Mouse (Mus musculus) cerebellum, adult 11-12 months (tissue): ENCODE results near the gene 4930513O06Rik.

Source experiments
- DNase-seq: peaks from one replicate; pipeline ENCODE4 v3.0.0; 2022

Gene 4930513O06Rik

GRCm38 (mm10) chrX:139085943-139086342 is at the start of gene 4930513O06Rik:
4930513O06Rik (plus strand) TSS chrX:139086243.
- DNase-seq = no peak

GRCm38 (mm10) chrX:139037666-139038065 is 48.4 kb upstream of the 4930513O06Rik start:
- DNase-seq = no peak

GRCm38 (mm10) chrX:139039314-139039713 is 46.7 kb upstream of the 4930513O06Rik start:
- DNase-seq = no peak

GRCm38 (mm10) chrX:139041148-139041547 is 44.9 kb upstream of the 4930513O06Rik start:
- DNase-seq = no peak

- no peak for DNase-seq
Observed at GRCm38 (mm10) chrX:139051976-139052375, 34.1 kb upstream of the 4930513O06Rik start.

- DNase-seq = no peak
Observed at GRCm38 (mm10) chrX:139053149-139053548, 32.9 kb upstream of the 4930513O06Rik start.

- DNase-seq = no peak
Observed at GRCm38 (mm10) chrX:139064078-139064477, 22.0 kb upstream of the 4930513O06Rik start.

GRCm38 (mm10) chrX:139078493-139078892 is 7.5 kb upstream of the 4930513O06Rik start:
- no peak for DNase-seq

- DNase-seq = no peak
Observed at GRCm38 (mm10) chrX:139085077-139085476, 966 bp upstream of the 4930513O06Rik start, which contains the start of gene Serpina7. Serpina7 (minus strand) TSS chrX:139085236.

- DNase-seq = no peak
Observed at GRCm38 (mm10) chrX:139097197-139097596, 11.2 kb downstream of the 4930513O06Rik start.

GRCm38 (mm10) chrX:139134031-139134430 is 48.0 kb downstream of the 4930513O06Rik start:
- DNase-seq = no peak
